Mouse (Mus musculus) effector memory CD4-positive, alpha-beta T cell, adult 7 months (primary cell): Measurements from ENCODE around the gene Ccdc69. TPM values are rescaled to one million over a fixed set of nuclear protein-coding genes. Genes with fewer than 3 reads are reported as not detected.

Experiments
- polyA plus RNA-seq: library from polyadenylated mRNA; unstranded; fragments of 100-300 nt; shearing (Covaris generic); gene quantifications from one replicate; pipeline ENCODE4 v1.2.1, GENCODE M21; 2017

Ccdc69 gene
- polyA plus RNA-seq, result 16.1 TPM

GRCm38 (mm10) chr11:55077331-55078231, at the start of gene Ccdc69:
TSS of gene Ccdc69 (minus strand) at chr11:55078131.

GRCm38 (mm10) chr11:55097463-55098188, 19.7 kb upstream of the Ccdc69 start, which contains the start of gene Gm2a:
TSS of gene Gm2a (plus strand) at chr11:55098115.

GRCm38 (mm10) chr11:55033040-55033660, 44.8 kb downstream of the Ccdc69 start, which contains the start of gene Anxa6:
TSS of gene Anxa6 (minus strand) at chr11:55033445.

Other genes with a start within 250 kb of the Ccdc69 start
- 1.8 TPM for gene Lyrm7, start 217.2 kb downstream of the Ccdc69 start, polyA plus RNA-seq
- gene Hint1, start 211.7 kb downstream of the Ccdc69 start, polyA plus RNA-seq, result 208 TPM
- 1.1 TPM for gene Gpx3, start 175.7 kb downstream of the Ccdc69 start, polyA plus RNA-seq
- 258 TPM for gene Tnip1, start 115.2 kb downstream of the Ccdc69 start, polyA plus RNA-seq
- gene Anxa6, start 44.7 kb downstream of the Ccdc69 start, polyA plus RNA-seq, result 622 TPM
- gene Gm2a, start 20.0 kb upstream of the Ccdc69 start, polyA plus RNA-seq, result 31.7 TPM
- gene Slc36a3, start 73.6 kb upstream of the Ccdc69 start, polyA plus RNA-seq, result 0.78 TPM
- gene Slc36a2, start 106.9 kb upstream of the Ccdc69 start, polyA plus RNA-seq, result 0.77 TPM
- gene Slc36a1, start 126.2 kb upstream of the Ccdc69 start, polyA plus RNA-seq, result 2.0 TPM